Mouse (Mus musculus) forebrain, embryonic 11.5 days (tissue): ENCODE measurements at regions not wholly inside any gene's neighbourhood (a gene's known extent, or its start where the extent isn't known, plus 50 kb on each side); places are given as distances from the start of the nearest gene placed in this dataset.

Experiments
- ATAC-seq: fragments of 200-750 bp; cut with Nextera tagmentation; replicated peaks from 2 replicates; pipeline ENCODE4 v1.8.0; 2017; ENCODE audit warnings: moderate TSS enrichment; ENCODE audit not compliant: low FRiP score
- DNase-seq: peaks from one replicate; pipeline ENCODE4 v3.0.0-alpha.2; 2017; ENCODE audit warnings: low spot score
- H3K27ac ChIP-seq: fragments of 300-500 bp; sonication (generic); 2 replicates; pipeline ENCODE4 v1.5.1; 2014; ENCODE audit warnings: low read depth, low read length
- H3K27me3 ChIP-seq: fragments of 300-500 bp; sonication (generic); 2 replicates; pipeline ENCODE4 v1.6.1; 2014; ENCODE audit warnings: mild to moderate bottlenecking, low read length, mixed read lengths; ENCODE audit not compliant: control insufficient read depth, insufficient read depth
- H3K36me3 ChIP-seq: fragments of 300-500 bp; sonication (generic); 2 replicates; pipeline ENCODE4 v1.6.1; 2014; ENCODE audit warnings: mild to moderate bottlenecking, low read length, moderate library complexity, mixed read lengths; ENCODE audit not compliant: control insufficient read depth, insufficient read depth
- H3K4me1 ChIP-seq: fragments of 300-500 bp; sonication (generic); replicated peaks from 2 replicates; pipeline ENCODE4 v1.6.1; 2014; ENCODE audit warnings: low read length, mixed read lengths; ENCODE audit not compliant: control insufficient read depth, insufficient read depth
- H3K4me2 ChIP-seq: fragments of 300-500 bp; sonication (generic); 2 replicates; pipeline ENCODE4 v1.6.1; 2014; ENCODE audit warnings: low read depth, mild to moderate bottlenecking, low read length, moderate library complexity, mixed read lengths; ENCODE audit not compliant: severe bottlenecking
- H3K4me3 ChIP-seq: fragments of 300-500 bp; sonication (generic); 2 replicates; pipeline ENCODE4 v1.5.1; 2014; ENCODE audit warnings: low read depth, low read length
- H3K9ac ChIP-seq: fragments of 300-500 bp; sonication (generic); 2 replicates; pipeline ENCODE4 v1.6.1; 2014; ENCODE audit warnings: low read length
- H3K9me3 ChIP-seq: fragments of 300-500 bp; sonication (generic); 2 replicates; pipeline ENCODE4 v1.6.1; 2016; ENCODE audit warnings: low read length, mixed read lengths; ENCODE audit not compliant: control insufficient read depth
- WGBS: fragments of 180-500 bp; shearing (Covaris S2); extraction: QIAGEN DNeasy Blood & Tissue Kit; methylation state at CpG from one replicate; pipeline ENCODE4 v1.1.7; 2014; 5-methylcytosine and 5-hydroxymethylcytosine counted together

- no peaks in the 10 kb centered on the region for H3K27me3 ChIP-seq
- ATAC-seq (no peak), DNase-seq (no peak)
- WGBS: 84% methylated on average over 4 of the region's 4 CpGs
- H3K4me3 ChIP-seq: no peak overlapping the region
- H3K9me3 ChIP-seq: no peaks in the 10 kb centered on the region
- H3K36me3 ChIP-seq: no peaks in the 10 kb centered on the region
- no peak overlapping the region for H3K4me2 ChIP-seq
- no peak overlapping the region for H3K9ac ChIP-seq
- no peaks in the 10 kb centered on the region for H3K4me1 ChIP-seq
- H3K27ac ChIP-seq: no peak overlapping the region
Measured at GRCm38 (mm10) chr2:171765071-171765470, 278.2 kb downstream of the Cbln4 start.

- Histone ChIP-seq H3K36me3 (no peaks in the 10 kb centered on the region), H3K4me1 (no peaks in the 10 kb centered on the region), H3K4me3 (no peak overlapping the region), H3K4me2 (no peak overlapping the region), H3K27ac (no peak overlapping the region), H3K9ac (no peak overlapping the region), H3K9me3 (no peaks in the 10 kb centered on the region), H3K27me3 (no peaks in the 10 kb centered on the region)
- ATAC-seq: no peak
- DNase-seq: no peak
- 76% methylated on average over 9 of the region's 9 CpGs for WGBS
Measured at GRCm38 (mm10) chr2:171753502-171753901, 289.8 kb downstream of the Cbln4 start.

- no peaks in the 10 kb centered on the region for H3K4me1 ChIP-seq
- no peak overlapping the region for H3K9ac ChIP-seq
- H3K9me3 ChIP-seq: no peaks in the 10 kb centered on the region; the same call in 1 of the 2 replicates
- no peak overlapping the region for H3K4me3 ChIP-seq
- WGBS: 9% methylated on average over 1 of the region's 1 CpGs
- H3K36me3 ChIP-seq: no peaks in the 10 kb centered on the region
- DNase-seq: no peak
- no peak overlapping the region for H3K4me2 ChIP-seq
- no peaks in the 10 kb centered on the region for H3K27me3 ChIP-seq
- no peak for ATAC-seq
- no peak overlapping the region for H3K27ac ChIP-seq
Measured at GRCm38 (mm10) chr2:171747162-171747561, 296.1 kb downstream of the Cbln4 start.

- no peaks in the 10 kb centered on the region for H3K4me1 ChIP-seq
- no peak overlapping the region for H3K4me2 ChIP-seq
- H3K4me3 ChIP-seq: no peak overlapping the region
- no peak overlapping the region for H3K9ac ChIP-seq
- DNase-seq (no peak), ATAC-seq (no peak)
- no peaks in the 10 kb centered on the region for H3K27me3 ChIP-seq
- no peaks in the 10 kb centered on the region for H3K36me3 ChIP-seq
- H3K9me3 ChIP-seq: no peaks in the 10 kb centered on the region; the same call in 1 of the 2 replicates
- WGBS: 33% methylated on average over 2 of the region's 2 CpGs
- H3K27ac ChIP-seq: no peak overlapping the region
Measured at GRCm38 (mm10) chr2:171743111-171743510, 300.2 kb downstream of the Cbln4 start.

GRCm38 (mm10) chr2:171742706-171743105 lies 300.6 kb downstream of the Cbln4 start:
- Histone ChIP-seq H3K4me2 (no peak overlapping the region), H3K4me3 (no peak overlapping the region), H3K27me3 (no peaks in the 10 kb centered on the region), H3K9ac (no peak overlapping the region), H3K9me3 (no peaks in the 10 kb centered on the region; the same call in 1 of the 2 replicates), H3K4me1 (no peaks in the 10 kb centered on the region), H3K36me3 (no peaks in the 10 kb centered on the region), H3K27ac (no peak overlapping the region)
- DNase-seq: no peak
- WGBS: 83% methylated on average over 11 of the region's 11 CpGs
- ATAC-seq: no peak

- no peak for ATAC-seq
- no peak overlapping the region for H3K4me3 ChIP-seq
Measured at GRCm38 (mm10) chr2:171737761-171738160, 305.5 kb downstream of the Cbln4 start.

GRCm38 (mm10) chr2:171735061-171735490 lies 308.2 kb downstream of the Cbln4 start:
- H3K9ac ChIP-seq: no peak overlapping the region
- no peaks in the 10 kb centered on the region for H3K36me3 ChIP-seq
- 93% methylated on average over 14 of the region's 14 CpGs for WGBS
- H3K9me3 ChIP-seq: no peaks in the 10 kb centered on the region
- no peak for DNase-seq
- H3K27ac ChIP-seq: no peak overlapping the region
- ATAC-seq: no peak
- H3K4me1 ChIP-seq: no peaks in the 10 kb centered on the region
- H3K27me3 ChIP-seq: no peaks in the 10 kb centered on the region
- H3K4me3 ChIP-seq: no peak overlapping the region
- no peak overlapping the region for H3K4me2 ChIP-seq

More at GRCm38 (mm10) chr2:171737761-171738160, 305.5 kb downstream of the Cbln4 start:
- H3K4me1 ChIP-seq: no peaks in the 10 kb centered on the region
- no peaks in the 10 kb centered on the region for H3K36me3 ChIP-seq
- DNase-seq: no peak
- no peak overlapping the region for H3K9ac ChIP-seq
- H3K4me2 ChIP-seq: no peak overlapping the region
- H3K27me3 ChIP-seq: no peaks in the 10 kb centered on the region
- 91% methylated on average over 8 of the region's 8 CpGs for WGBS
- no peak overlapping the region for H3K27ac ChIP-seq
- H3K9me3 ChIP-seq: no peaks in the 10 kb centered on the region

- DNase-seq: no peak
- no peak overlapping the region for H3K4me2 ChIP-seq
- no peaks in the 10 kb centered on the region for H3K9me3 ChIP-seq
- 89% methylated on average over 4 of the region's 4 CpGs for WGBS
- no peaks in the 10 kb centered on the region for H3K27me3 ChIP-seq
- H3K9ac ChIP-seq: no peak overlapping the region
- no peaks in the 10 kb centered on the region for H3K4me1 ChIP-seq
- no peaks in the 10 kb centered on the region for H3K36me3 ChIP-seq
- H3K27ac ChIP-seq: no peak overlapping the region
- ATAC-seq: no peak
- no peak overlapping the region for H3K4me3 ChIP-seq
Measured at GRCm38 (mm10) chr2:171734634-171734987, 308.7 kb downstream of the Cbln4 start.

GRCm38 (mm10) chr2:171733965-171734633 lies 309.2 kb downstream of the Cbln4 start:
- WGBS: 68% methylated on average over 14 of the region's 14 CpGs
- Histone ChIP-seq H3K4me2 (no peak overlapping the region), H3K27me3 (no peaks in the 10 kb centered on the region), H3K4me3 (no peak overlapping the region), H3K27ac (no peak overlapping the region), H3K9ac (no peak overlapping the region), H3K36me3 (no peaks in the 10 kb centered on the region), H3K4me1 (no peaks in the 10 kb centered on the region), H3K9me3 (no peaks in the 10 kb centered on the region)
- ATAC-seq: no peak
- no peak for DNase-seq
